Mouse (Mus musculus): ENCODE data around the gene Sorcs3.

The Sorcs3 gene

GRCm38 (mm10) chr19:48205929-48206814 lies at the start of gene Sorcs3:
Sorcs3 (plus strand) TSS chr19:48206025.
- DNase-seq (ENCODE audit: low spot score in 2 of 2): no peak

GRCm38 (mm10) chr19:48165341-48165740 lies 40.5 kb upstream of the Sorcs3 start:
- no peak for DNase-seq (ENCODE audit: low spot score in 2 of 2)

- no peak for DNase-seq (ENCODE audit: low spot score in 2 of 2)
Measured at GRCm38 (mm10) chr19:48167110-48167509, 38.7 kb upstream of the Sorcs3 start.

- DNase-seq (ENCODE audit: low spot score in 2 of 2): no peak
Measured at GRCm38 (mm10) chr19:48168284-48168683, 37.5 kb upstream of the Sorcs3 start.

- no peak for DNase-seq (ENCODE audit: low spot score in 2 of 2)
Measured at GRCm38 (mm10) chr19:48174717-48175116, 31.1 kb upstream of the Sorcs3 start.

GRCm38 (mm10) chr19:48203928-48204470 lies 1.8 kb upstream of the Sorcs3 start:
- no peak for DNase-seq (ENCODE audit: low spot score in 2 of 2)

- DNase-seq (ENCODE audit: low spot score in 2 of 2): no peak
Measured at GRCm38 (mm10) chr19:48204476-48204875, 1.3 kb upstream of the Sorcs3 start.

- DNase-seq (ENCODE audit: low spot score in 2 of 2): no peak
Measured at GRCm38 (mm10) chr19:48204892-48205761, 698 bp upstream of the Sorcs3 start.

- DNase-seq (ENCODE audit: low spot score in 2 of 2): no peak
Measured at GRCm38 (mm10) chr19:48206861-48207730, 1.3 kb downstream of the Sorcs3 start.

GRCm38 (mm10) chr19:48207731-48208370 lies 2.0 kb downstream of the Sorcs3 start:
- no peak for DNase-seq (ENCODE audit: low spot score in 2 of 2)

GRCm38 (mm10) chr19:48215379-48215778 lies 9.6 kb downstream of the Sorcs3 start:
- DNase-seq (ENCODE audit: low spot score in 2 of 2): no peak

- DNase-seq (ENCODE audit: low spot score in 2 of 2): no peak
Measured at GRCm38 (mm10) chr19:48237786-48238372, 32.1 kb downstream of the Sorcs3 start.

GRCm38 (mm10) chr19:48238391-48238790 lies 32.6 kb downstream of the Sorcs3 start:
- DNase-seq (ENCODE audit: low spot score in 2 of 2): no peak

- DNase-seq (ENCODE audit: low spot score in 2 of 2): no peak
Measured at GRCm38 (mm10) chr19:48240960-48241359, 35.1 kb downstream of the Sorcs3 start.

GRCm38 (mm10) chr19:48244036-48244435 lies 38.2 kb downstream of the Sorcs3 start:
- no peak for DNase-seq (ENCODE audit: low spot score in 2 of 2)

- DNase-seq (ENCODE audit: low spot score in 2 of 2): no peak
Measured at GRCm38 (mm10) chr19:48259223-48259622, 53.4 kb downstream of the Sorcs3 start.

- no peak for DNase-seq (ENCODE audit: low spot score in 2 of 2)
Measured at GRCm38 (mm10) chr19:48260671-48261070, 54.8 kb downstream of the Sorcs3 start.

- no peak for DNase-seq (ENCODE audit: low spot score in 2 of 2)
Measured at GRCm38 (mm10) chr19:48263750-48264149, 57.9 kb downstream of the Sorcs3 start.

GRCm38 (mm10) chr19:48280273-48280672 lies 74.4 kb downstream of the Sorcs3 start:
- no peak for DNase-seq (ENCODE audit: low spot score in 2 of 2)

GRCm38 (mm10) chr19:48282250-48282649 lies 76.4 kb downstream of the Sorcs3 start:
- no peak for DNase-seq (ENCODE audit: low spot score in 2 of 2)
